Mouse (Mus musculus) urinary bladder, postnatal 4 days (tissue): ENCODE measurements at regions not wholly inside any gene's neighbourhood (a gene's known extent, or its start where the extent isn't known, plus 50 kb on each side); places are given as distances from the start of the nearest gene placed in this dataset.

Experiments used
- DNase-seq, 2 experiments: peaks; one replicate each; pipeline ENCODE4 v3.0.0; 2021 to 2022; ENCODE audit warnings: low spot score in 2 of 2

DNA sequence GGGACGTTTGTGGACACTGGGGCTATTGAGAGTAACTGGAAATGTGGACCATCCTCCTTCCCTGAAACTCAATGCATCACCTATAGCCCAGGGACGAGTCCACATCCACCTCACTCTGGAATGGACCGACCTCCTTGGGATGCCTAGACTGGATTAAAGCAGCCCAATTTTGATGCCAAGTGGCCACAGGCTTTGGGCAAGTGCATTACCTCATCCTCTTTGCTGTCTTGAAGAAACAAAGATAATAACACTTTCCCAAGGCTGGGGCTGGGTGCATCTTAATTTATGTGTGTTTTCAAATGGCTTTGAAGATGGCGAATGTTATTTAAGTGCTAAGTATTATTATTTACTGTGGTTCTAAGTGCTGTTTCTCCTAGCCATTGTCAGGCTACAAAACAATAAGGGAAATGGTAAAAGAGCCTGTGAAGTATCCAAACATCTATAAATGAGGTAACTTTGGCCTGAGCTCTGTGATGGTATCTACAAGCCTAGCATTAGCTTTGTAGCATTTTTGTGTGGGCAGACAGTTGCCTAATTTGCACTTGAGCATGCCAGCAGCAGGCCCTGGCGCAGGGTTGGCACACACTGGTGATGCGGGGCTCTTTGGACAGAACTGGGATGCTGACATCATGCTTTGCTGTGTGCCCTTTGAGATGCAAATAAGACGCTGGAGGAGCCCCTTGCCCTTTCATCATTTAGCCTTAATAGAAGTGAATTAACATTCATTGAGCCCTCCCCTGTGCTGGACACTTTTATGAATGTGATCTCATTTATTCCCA lies 1423.7 kb downstream of the Gsdmc2 start:
- DNase-seq = no peak

DNA sequence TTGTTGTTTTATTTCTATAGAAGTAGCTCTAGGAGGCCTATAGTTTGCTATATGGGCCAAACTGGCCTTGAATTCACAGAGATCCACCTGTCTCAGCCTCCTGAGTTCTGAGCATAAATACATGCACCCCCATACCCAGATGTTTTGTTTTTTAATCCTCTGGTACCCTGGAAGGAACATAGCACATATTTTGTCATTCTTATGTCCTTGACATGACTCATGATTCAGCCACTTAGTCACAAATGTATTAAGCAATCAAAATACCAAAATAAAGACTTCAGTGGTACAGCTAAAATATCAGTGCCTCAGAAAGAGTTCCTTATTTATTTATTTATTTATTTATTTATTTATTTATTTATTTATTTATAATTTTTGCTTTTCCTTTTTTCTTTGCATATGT lies 1428.3 kb downstream of the Gsdmc2 start:
- no peak for DNase-seq

DNA sequence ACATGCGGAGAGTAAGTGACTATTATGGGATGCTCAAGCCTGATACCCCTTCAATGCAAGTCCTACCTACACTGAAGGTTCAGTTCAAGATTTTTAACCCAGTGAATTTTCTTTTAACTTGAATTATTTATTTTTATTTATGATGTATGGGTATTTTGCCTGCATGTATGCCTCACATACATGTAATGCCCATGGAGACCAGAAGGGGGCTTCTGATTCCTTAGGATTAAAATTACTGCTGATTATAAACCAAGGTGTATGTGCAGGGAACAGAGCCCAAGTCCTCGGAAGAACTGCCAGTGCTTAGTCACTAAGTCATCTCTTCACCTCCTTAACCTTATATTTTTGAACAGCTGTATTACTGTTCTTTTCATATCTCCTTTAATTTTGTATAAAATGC lies 1431.3 kb downstream of the Gsdmc2 start:
- DNase-seq = no peak

DNA sequence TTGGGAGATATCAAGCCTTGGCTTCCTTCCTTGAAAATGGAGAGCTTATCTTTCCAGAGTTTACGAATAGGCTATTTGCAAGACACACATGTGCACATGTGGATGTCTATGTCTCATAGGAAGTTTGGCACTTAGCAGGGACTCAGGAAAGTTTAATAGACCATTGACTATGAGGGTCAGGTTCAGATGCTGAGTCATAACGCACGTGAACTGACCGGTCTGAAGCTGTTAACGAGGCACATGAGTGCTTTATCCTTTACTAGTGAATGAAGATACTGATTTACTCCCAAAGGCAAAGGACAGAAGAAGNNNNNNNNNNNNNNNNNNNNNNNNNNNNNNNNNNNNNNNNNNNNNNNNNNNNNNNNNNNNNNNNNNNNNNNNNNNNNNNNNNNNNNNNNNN lies 1442.8 kb downstream of the Gsdmc2 start:
- no peak for DNase-seq

DNA sequence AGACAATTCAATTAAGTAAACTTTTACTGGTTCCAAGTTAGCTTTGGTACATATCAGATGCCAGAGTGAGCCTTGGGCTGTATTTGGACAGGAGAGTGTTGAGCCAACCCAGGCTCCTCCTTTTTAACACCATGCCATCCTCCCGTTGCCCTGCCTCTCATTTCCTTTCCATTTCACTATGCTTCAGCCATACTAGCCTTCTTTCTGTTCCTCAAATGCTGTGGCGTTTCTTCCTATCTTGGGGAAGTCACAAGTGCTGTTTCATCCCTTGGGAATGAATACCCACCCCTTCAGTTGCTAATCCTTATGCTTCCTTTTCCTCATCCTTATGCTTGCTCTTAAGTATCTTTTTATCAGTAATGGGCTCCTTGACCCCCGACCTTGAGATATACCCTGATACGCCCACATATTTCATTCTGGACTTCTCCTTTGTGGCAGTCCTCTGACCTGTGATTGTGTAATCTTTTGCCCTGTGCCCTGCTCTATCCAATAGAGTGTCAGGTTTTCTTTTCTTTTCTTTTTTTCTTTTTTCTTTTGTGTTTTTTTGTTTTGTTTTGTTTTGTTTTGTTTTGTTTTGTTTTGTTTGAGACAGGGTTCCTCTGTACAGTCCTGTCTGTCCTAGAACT lies 1443.9 kb downstream of the Gsdmc2 start:
- DNase-seq = no peak

DNA sequence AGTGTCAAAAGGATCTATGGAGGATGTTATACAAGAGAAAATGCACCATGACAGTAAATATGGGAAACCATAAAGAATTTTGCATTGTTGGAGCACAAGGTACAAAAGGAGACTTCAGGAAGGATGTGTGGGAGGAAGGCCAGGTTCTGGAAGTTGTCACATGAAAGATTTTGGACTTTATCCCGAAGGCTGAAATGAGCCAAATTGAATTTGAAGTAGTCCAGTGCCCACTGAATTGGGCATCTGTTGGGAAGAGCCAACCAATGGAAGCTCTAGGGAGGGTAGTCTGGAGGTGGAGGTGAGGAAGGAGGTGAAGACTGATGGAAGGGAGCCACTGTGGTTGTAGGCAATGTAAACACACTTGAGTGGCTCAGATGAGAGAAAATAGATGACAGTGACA lies 1445.6 kb downstream of the Gsdmc2 start:
- no peak for DNase-seq

DNA sequence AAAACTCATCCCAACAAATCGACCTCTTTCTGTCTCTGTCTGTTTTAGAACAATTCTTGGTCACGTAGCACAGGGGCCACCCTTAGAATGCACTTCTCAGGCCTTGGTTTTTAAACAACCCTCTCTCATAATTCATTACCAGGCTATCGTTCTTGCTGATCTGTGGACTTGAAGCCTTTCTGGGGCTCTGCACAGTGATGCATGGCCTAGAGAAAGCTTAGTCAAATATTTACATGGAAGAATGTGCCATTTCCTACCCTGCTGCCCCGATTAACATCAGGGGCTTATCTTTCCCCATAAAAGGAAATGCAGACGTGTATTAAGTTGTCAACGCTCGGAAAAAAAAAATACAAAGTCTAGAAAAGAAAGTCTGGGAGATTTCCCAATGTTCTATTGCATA lies 1448.0 kb downstream of the Gsdmc2 start:
- DNase-seq = no peak

DNA sequence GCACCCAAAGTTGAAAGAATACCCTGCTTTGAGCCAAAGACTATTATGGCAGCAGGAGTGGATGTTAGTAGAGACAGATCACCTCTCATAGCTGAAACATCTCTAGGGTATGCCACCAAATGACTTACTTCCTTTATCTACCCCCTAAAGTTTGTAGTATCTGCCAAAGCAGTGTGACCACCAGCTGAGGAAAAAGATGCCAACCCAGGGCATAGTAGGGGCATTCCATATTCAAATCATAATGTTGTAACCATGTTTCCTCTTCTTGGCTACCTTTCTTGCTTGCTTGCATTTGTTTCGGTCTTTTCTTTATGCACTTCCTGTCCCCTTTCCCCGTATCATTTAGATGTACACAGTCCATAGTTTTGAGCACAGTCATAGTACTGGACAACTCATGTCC lies 1449.6 kb downstream of the Gsdmc2 start:
- DNase-seq = no peak

DNA sequence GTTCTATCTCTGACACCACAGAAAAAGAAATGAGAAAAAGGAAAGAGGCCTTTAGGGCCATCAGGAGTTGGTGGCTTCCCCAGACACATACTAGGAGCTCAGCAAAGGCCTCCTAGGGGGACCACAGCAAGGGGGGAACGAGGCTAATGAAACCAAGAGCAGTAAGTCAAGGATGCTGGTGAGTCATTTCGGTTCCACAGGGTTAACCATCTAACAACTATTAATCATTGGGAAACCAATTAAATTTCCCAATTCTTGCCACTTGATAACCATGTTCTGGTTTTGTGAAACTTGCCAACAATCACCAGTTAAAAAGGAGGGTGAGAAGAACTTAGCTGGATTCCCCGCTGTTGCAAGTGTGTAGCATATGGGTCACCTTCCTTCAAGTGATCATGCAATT lies 1451.6 kb downstream of the Gsdmc2 start:
- DNase-seq = no peak

DNA sequence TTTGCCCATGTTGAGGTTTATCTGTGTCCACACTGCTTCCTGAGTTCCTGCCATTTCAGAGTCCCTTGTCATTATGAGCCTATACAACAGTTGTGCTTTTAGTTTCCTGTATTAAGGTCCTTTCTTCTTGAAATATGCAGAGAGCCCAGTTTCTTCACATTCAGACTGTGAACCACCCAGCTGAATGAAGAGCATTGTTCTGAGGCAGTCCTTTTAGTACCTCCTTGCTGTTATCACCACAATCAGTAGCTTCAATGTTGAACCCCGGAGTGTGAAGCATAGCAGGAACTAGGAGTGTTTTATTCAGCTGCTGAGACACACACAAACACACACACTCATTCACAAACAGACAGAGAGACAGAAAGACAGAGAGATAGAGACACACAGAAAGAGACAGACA lies 1452.1 kb downstream of the Gsdmc2 start:
- DNase-seq = no peak

DNA sequence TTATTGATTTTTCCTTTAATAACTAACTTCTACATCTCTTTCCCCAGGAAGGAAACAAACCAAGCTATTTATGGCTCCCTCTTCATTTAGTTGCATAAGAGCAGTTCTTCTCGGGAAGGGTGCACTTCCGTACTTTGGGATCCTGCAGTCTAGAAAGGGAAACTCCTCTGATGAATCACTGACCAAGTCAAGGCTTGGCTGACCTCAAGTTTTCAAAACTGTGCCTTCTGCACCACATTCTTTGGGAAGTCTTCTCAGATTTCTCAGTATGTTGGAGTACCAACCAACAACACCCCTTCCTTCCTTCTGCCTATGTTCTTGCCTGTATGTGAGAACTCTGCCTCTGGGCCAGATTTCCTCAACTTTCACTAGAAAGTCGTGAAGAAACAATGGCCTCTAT lies 1452.6 kb downstream of the Gsdmc2 start:
- no peak for DNase-seq

DNA sequence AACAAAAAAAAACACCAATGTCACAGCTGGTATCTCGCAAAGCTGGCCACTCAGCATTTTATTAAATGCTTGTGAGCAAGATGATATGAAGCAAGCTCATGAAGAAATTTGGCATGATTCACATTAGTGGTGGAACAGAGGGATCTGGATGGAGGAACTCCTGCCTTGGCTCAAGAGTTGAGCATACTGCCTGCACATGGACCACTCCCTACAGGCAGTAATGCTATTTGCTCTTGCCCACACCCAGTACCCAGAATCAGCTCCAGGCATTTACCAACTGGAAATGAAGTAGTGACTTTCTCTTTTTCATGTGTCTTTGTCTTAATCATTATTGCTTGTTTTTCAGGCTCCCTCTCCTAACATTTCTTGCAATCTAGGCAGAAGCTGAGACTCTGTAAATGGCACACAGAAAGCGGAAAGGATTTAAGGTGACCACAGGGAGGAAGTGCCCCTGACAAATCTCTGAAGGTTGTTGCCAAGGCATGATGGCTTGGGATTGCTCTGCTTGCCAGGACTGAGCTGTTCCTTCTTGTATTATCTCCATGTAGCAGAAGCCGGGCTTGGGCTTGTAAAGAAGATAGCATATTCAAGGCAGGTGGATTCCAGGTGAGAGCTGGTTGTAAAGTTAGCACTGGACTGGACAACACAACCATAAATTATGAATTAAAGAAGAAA lies 1455.4 kb downstream of the Gsdmc2 start:
- no peak for DNase-seq

DNA sequence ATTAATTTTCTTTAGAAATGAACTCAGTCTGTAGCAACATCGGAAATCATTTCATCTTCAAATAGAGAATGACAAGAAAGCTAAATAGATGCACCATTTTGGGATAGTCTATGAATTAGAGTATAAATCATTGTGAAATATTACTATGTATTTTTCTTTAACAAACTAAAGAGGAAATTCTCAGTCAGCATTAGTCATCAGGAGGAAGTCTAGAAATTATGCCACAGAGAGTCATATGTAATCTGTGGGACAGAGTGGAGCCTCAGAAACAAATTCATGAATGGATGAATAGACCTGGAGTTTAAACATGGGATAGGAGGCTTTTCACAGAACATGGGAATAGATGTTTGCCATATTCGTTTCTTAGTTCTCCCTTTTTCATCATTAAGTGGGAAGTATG lies 1459.4 kb upstream of the A1bg start:
- DNase-seq = no peak

DNA sequence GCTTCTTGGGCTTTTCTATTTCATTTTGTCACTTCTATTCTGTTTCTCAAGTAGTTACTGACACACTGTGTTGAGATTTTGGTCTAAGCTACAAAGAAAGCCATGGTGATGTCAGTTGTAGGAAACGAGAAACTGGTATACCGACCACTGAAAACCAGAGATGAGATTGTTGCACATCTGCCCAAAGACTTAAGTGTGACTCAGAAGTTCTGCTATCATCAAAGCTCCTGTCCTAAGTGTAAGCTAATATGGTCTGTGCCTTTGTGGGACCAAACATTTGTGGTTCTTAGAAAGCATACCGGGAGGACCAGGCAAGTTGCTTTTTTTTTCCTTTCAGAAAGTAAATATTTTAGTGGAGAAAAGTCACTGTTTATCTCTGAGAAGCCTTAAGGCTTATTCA lies 1451.8 kb upstream of the A1bg start:
- DNase-seq = no peak

DNA sequence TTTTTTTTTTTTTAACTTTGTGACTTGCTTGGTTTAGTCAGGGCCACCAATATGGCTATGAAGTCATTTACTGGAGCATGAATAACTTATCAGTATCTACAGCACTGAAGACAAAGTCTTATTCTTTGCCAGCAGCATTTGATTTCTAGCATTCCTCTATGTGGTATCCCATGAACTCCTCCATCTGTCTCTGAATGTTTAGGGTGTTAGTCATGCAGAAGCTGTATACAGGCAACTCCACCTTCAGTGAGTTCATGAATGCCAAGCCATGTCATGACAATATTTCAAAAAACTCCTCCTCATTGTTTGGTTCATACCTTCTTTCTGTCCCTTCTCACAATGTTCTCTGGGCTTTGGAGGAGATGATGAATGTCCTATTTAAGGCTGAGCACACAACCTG lies 1438.4 kb upstream of the A1bg start:
- DNase-seq = no peak

DNA sequence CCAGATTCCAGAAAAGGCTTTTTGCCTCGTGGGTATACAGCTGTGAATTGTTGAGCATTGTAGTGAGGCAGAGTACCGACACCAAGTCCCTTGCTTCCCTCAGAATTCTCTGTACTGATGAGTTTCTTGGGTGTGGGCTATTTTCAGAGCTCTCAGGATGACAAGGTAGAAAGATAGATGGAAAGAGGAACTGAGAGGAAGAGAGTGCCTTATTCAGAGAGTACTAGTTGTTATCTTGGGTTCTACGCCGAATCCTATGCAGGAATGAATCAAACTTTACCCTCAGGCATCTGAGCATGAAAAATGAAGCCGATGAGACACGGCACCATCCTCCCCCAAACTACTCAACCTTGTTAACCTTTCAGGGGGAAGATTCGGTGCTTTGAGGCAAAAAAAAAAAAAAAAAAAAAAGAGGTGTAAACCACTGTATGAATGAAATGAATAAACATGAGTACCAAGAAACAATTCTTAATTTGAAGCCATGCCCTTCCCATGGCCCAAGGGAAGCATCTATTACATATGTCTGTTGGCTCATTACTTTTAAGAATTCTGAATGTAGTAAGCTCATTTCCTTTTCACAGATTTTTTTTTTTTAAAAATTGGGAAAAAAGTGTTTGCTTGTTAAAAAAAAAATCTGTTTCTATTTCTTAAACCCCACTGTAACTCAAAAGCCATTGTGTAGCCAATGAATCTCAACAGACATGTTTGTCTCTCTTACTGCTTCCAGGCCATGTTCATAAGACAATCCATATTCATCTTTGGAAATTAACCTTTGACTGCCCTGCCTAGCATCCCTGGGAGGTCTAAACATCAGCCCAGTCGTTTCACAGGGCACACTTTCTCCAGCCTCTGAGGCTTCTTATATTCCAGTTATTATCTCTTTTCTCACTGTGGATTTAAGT lies 1435.8 kb upstream of the A1bg start:
- DNase-seq = no peak

DNA sequence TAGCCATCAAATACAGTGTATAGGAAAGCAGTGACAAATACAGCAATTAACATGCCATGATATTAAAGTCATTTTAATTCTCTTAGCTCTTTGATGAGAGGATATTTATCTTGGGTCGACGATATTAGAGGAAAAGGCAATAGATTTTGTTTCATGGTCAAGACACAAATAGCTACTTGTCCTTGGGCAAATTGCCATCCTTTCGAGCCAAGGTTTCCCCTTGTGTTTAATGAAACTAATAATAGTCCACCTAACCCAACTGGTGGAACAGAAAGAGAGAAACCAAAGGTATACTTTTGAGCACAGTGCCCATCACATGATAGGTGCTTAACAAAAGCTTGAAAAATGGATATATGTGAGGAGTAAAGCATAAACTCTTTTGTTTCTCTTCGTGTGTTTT lies 1431.0 kb upstream of the A1bg start:
- DNase-seq = no peak

DNA sequence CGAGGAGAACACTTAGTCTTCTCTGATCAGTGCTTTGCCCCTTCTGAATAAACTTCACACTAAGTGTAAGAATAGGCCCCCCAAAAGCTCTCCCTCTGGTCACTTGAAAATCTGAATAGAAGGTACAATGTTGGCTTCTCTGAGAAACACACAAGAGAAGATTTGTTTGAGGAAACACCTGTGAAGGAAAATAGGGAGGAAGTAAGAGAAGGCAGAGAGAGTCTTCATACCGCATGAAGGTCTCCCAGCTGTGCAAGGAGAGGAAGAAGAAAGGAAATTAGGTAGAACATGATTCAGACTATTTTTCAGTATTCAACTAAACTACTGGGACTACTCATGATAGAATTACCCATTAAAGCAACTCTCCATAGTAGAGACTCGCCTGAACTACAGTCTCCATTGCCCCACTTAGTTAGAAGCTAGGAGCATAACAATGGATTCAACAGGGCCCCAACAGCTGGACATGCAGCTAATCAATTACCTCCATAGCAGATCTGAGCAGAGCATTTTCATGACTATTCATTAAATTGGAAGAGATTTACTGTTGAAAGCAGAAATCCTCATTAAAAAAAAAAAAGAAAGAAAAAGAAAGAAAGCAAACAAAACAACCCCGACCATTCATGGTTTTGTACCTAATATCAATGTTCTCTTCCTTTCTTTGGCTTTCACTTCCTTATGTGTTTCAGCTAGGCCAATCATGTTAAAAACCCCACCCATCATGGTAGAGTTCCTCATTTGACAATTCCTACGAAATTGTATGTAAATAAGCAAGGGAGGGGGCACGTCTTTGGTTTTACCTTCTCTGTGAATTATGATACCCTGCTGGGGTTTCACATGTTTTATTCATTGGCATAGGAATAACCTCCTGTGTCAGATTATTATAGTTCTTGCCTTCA lies 1428.3 kb upstream of the A1bg start:
- DNase-seq = no peak

DNA sequence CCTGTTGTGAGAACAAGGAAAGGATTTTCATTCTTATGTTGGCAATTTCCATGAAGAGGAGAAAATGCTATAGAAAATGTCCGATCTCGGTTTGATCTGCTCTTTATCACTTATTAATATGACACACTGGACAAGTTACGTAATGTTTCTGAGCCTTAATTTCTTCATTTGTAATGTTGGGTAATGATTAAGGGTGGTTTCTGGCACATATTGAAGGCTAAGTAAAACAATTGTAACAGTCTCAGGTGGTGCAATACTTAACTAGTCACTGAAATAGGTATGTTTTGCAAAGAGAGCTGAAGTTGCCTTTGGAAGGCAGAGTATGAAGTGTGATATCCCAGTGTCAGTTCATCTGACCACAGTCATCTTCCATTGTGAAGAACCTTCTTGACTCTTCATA lies 1427.2 kb upstream of the A1bg start:
- DNase-seq = no peak

DNA sequence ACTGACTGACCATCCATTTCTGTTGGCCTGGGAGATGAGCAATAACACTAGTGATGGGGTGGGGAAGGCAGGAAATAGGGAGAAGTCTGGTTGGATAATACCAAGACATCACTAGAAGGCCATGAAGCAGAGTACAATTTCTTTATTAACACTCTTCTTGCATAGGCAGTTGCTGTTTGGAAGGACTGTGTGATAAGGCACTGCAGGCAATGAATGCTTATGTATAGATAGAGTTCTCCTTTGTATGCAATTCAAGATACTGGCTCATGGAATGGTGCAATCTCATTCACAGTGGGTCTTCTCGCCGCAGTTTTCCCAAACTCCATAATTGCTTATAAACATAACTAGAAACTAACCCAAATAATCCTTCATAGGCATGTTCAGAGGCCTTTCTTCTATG lies 1426.1 kb upstream of the A1bg start:
- no peak for DNase-seq

DNA sequence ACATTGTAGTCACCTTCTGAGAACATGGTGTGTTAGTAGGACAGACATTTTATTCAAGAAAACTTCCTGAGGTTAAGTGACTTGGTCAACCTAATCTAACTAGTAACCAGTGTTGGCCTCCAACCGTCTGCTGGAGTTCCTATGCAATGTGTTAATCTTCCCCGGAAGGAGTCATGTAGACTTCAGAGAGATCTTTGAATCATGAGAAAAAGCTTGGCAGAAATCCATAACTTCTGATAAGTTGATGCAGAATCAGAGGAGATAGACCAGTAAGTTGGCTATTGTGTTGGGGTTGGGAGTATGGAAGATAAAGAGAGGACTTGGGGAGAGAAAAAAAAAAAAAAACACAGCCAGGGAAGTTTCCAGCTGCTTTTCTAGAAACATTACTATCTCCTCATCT lies 1424.9 kb upstream of the A1bg start:
- DNase-seq = no peak
